Mouse (Mus musculus) thymus, adult 2 months (tissue): ENCODE results near the gene Trh. TPM values are rescaled to one million over a fixed set of nuclear protein-coding genes. Genes with fewer than 3 reads are reported as not detected.
A peak's percentile ranks its signal among the peaks of the same experiment; 100 is the strongest.

Experiments used
- DNase-seq: peaks from one replicate; pipeline ENCODE4 v3.0.0; 2021
- H3K27ac ChIP-seq: fragments of 200-500 bp; 2 replicates; pipeline ENCODE4 v1.5.1; 2012; ENCODE audit warnings: low read length, control low read depth; ENCODE audit not compliant: control insufficient read depth, insufficient read depth
- H3K27me3 ChIP-seq: fragments of 200-500 bp; 2 replicates; pipeline ENCODE4 v1.6.1; 2012; ENCODE audit warnings: mild to moderate bottlenecking, low read length, moderate library complexity, mixed read lengths; ENCODE audit not compliant: control insufficient read depth, insufficient read depth
- H3K36me3 ChIP-seq: fragments of 200-500 bp; 2 replicates; pipeline ENCODE4 v1.6.1; 2012; ENCODE audit warnings: mild to moderate bottlenecking, low read length, moderate library complexity; ENCODE audit not compliant: control insufficient read depth, insufficient read depth
- H3K4me1 ChIP-seq: fragments of 200-500 bp; replicated peaks from 2 replicates; pipeline ENCODE4 v1.6.1; 2012; ENCODE audit warnings: low read length; ENCODE audit not compliant: control insufficient read depth, insufficient read depth
- H3K4me3 ChIP-seq: fragments of 200-500 bp; 2 replicates; pipeline ENCODE4 v1.5.1; 2012; ENCODE audit warnings: mild to moderate bottlenecking, low read length, control low read depth, moderate library complexity; ENCODE audit not compliant: control insufficient read depth, insufficient read depth
- CTCF ChIP-seq: fragments of 200-500 bp; IDR thresholded peaks from 2 replicates; pipeline ENCODE4 v1.5.1; 2012; ENCODE audit warnings: mild to moderate bottlenecking, control low read depth, low read length, moderate library complexity, borderline replicate concordance; ENCODE audit not compliant: control insufficient read depth, poor library complexity, insufficient read depth; ENCODE audit errors: extremely low read depth
- POLR2A ChIP-seq: fragments of 200-500 bp; IDR thresholded peaks from 2 replicates; pipeline ENCODE4 v1.6.1; 2012; ENCODE audit warnings: mild to moderate bottlenecking, low read length, control low read depth, moderate library complexity; ENCODE audit not compliant: control insufficient read depth, poor library complexity, insufficient read depth; ENCODE audit errors: extremely low read depth
- WGBS: fragments of 180-500 bp; shearing (Covaris S2); methylation state at CpG from one replicate; pipeline ENCODE4 v1.1.7; 2018; 5-methylcytosine and 5-hydroxymethylcytosine counted together
- polyA plus RNA-seq: library from polyadenylated mRNA; depleted of rRNA; stranded (reverse); fragments of >200 nt; gene quantifications from 2 replicates; pipeline ENCODE4 v1.2.3, GENCODE M21; 2012

Gene Trh
- polyA plus RNA-seq, 1 experiment = 0.20 TPM

GRCm38 (mm10) chr6:92229586-92229985, 14.9 kb downstream of the Trh start:
- H3K4me1 ChIP-seq = no peaks in the 10 kb centered on the region
- WGBS = 78% methylated on average over 2 of the region's 2 CpGs
- H3K4me3 ChIP-seq = no peak overlapping the region
- no peak for TF ChIP-seq POLR2A
- no peak for TF ChIP-seq CTCF
- no peaks in the 10 kb centered on the region for H3K36me3 ChIP-seq
- no peaks in the 10 kb centered on the region for H3K27me3 ChIP-seq
- no peak for DNase-seq
- no peak overlapping the region for H3K27ac ChIP-seq

DNA sequence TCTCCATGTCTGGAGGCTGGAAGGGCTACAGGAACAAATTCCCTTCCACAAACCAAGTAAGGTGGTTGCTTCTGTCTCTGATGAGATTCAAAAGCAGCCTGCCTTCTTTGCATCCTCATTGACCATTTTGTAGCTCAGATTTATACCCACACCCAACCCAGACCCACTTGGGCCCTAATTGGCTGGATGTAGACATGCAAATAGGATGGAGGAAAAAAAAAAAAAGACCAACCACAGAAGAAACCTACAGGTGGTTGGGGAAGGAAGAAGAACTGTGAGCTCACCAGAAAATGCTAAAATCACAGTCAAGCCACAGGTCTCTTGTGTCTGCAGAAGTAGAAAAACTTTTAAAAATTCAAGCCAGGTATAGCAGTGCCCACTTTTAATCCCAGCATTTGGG, 15.3 kb downstream of the Trh start:
- Histone ChIP-seq H3K36me3 (no peaks in the 10 kb centered on the region), H3K4me1 (no peaks in the 10 kb centered on the region), H3K27me3 (no peaks in the 10 kb centered on the region), H3K4me3 (no peak overlapping the region), H3K27ac (no peak overlapping the region)
- TF ChIP-seq CTCF = no peak
- no peak for TF ChIP-seq POLR2A
- no peak for DNase-seq

- 88% methylated on average over 1 of the region's 1 CpGs for WGBS
- Histone ChIP-seq H3K36me3 (no peaks in the 10 kb centered on the region), H3K4me1 (no peaks in the 10 kb centered on the region), H3K27me3 (no peaks in the 10 kb centered on the region), H3K4me3 (no peak overlapping the region), H3K27ac (no peak overlapping the region)
- TF ChIP-seq POLR2A (no peak), CTCF (no peak)
- DNase-seq = no peak
Observed at GRCm38 (mm10) chr6:92224981-92225380, 19.5 kb downstream of the Trh start.

DNA sequence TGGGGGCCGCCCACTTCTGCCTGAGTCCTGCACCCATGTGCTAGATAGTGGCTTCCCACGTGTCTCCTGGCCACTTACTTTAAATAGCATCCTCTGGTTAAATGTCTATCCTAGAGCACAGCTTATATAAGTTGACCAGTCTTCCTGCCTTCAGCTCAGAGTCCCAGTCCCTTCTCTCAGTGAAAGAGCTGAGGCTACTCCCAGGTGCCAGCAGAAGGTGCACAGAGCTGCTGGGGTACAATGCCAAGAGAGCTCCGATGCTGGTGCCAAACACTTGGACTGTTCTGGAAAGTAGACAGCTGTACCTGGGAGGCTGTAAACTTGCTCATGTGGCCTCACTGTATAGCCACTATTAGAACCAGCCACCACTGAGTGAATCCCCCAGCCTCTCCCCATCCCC, 22.4 kb downstream of the Trh start:
- H3K4me3 ChIP-seq = no peak overlapping the region
- no peaks in the 10 kb centered on the region for H3K36me3 ChIP-seq
- 89% methylated on average over 3 of the region's 3 CpGs for WGBS
- TF ChIP-seq POLR2A (no peak), CTCF (no peak)
- H3K4me1 ChIP-seq = no peaks in the 10 kb centered on the region
- H3K27me3 ChIP-seq = no peaks in the 10 kb centered on the region
- H3K27ac ChIP-seq = no peak overlapping the region
- no peak for DNase-seq

DNA sequence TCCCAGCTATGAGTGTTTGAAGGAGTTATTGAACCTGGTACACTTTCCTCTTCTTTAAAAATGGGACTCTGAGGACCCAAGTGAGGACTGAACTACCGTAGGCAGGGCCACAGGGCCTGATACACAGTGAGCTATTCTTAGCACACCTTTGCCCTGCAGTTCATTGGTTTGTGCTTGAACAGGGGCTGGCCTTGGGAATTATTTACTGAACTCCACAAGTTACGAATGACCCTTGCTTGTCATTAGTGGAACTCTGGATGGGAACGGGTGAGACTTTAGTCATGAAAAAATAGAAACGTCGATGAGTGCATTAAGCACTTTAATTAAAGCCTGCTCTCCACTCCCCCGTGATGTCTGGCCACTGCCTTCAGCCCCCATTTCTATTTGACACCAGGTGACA, 22.8 kb downstream of the Trh start:
- 87% methylated on average over 6 of the region's 6 CpGs for WGBS
- Histone ChIP-seq H3K4me3 (no peak overlapping the region), H3K27ac (no peak overlapping the region), H3K4me1 (no peaks in the 10 kb centered on the region), H3K36me3 (no peaks in the 10 kb centered on the region), H3K27me3 (no peaks in the 10 kb centered on the region)
- TF ChIP-seq POLR2A (no peak), CTCF (no peak)
- no peak for DNase-seq

DNA sequence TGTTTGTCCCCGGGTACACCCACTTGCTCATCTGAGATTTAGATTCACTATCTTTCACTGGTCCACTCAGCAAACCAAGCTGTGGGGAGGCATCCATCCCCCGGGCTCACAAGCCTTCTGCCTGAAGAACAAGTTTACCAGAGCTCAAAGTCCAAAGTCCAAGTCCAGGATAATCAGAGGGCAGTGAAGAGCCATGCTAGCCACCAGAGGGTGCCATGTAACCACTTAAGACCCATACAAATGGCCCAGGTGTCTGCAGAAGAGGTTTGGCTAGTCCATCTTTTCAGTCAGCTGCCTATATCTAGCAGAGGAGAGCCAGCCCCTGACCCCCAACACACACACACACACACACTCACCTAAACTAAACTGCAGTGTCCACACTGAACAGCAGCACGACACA, 25.0 kb downstream of the Trh start:
- no peaks in the 10 kb centered on the region; the same call in 1 of the 2 replicates for H3K4me1 ChIP-seq
- TF ChIP-seq CTCF (no peak), POLR2A (no peak)
- no peak overlapping the region for H3K4me3 ChIP-seq
- no peaks in the 10 kb centered on the region for H3K36me3 ChIP-seq
- H3K27me3 ChIP-seq = no peaks in the 10 kb centered on the region
- no peak for DNase-seq
- no peak overlapping the region for H3K27ac ChIP-seq
- WGBS = 48% methylated on average over 3 of the region's 3 CpGs

DNA sequence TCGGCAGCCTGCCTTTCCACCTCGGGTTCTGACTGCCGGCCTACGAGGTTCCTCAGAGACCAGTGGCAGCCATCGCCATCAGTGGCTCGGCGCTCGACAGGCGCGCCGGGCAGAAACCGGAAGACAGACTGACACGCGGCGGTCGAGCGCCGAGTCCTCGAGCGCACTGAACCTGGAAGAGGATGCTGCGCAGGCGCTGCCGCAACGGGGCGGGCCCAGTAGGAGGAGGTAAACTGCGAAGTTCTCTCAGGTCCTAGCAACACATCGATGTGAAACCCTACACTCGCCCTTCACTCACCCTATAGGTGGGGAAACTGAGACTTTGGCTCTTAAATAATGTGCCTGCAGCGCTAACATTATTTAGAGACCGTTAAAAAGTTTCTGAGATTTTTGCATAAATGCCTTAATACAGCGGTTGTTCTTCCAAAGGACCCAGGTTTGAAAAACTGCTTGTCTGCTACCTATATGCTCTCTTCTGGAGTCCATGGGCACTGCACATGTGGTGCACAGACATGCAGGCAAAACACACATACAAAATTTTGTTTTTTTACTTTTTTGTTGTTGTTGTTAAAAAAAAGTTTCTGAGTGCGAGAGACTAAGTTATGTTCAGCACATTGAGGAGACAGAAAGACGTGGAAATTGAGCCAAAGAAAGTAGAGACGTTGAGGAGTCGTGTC, 29.5 kb downstream of the Trh start, which contains the start of gene Rbsn:
Rbsn (minus strand) TSS at position 153 of the 677 bp plus-strand sequence.
- H3K36me3 ChIP-seq = no peaks in the 10 kb centered on the region
- H3K27ac ChIP-seq = no peak within 1 kb of the TSS; the same call in 1 of the 2 replicates
- no peaks in the 10 kb centered on the region for H3K27me3 ChIP-seq
- 12% methylated on average over 35 of the region's 35 CpGs for WGBS
- peak within 1 kb of the TSS; percentile 91 for H3K4me3 ChIP-seq
- peaks cover 4% of the 10 kb centered on the region for H3K4me1 ChIP-seq
- DNase-seq = peak; percentile 93
- TF ChIP-seq POLR2A (peak; percentile 69; the same call in 1 of the 2 replicates), CTCF (peak; percentile 69; the same call in 1 of the 2 replicates)
